Comparison of ENCODE assay signal across 17 mouse cellular contexts in the genomic region with DNA sequence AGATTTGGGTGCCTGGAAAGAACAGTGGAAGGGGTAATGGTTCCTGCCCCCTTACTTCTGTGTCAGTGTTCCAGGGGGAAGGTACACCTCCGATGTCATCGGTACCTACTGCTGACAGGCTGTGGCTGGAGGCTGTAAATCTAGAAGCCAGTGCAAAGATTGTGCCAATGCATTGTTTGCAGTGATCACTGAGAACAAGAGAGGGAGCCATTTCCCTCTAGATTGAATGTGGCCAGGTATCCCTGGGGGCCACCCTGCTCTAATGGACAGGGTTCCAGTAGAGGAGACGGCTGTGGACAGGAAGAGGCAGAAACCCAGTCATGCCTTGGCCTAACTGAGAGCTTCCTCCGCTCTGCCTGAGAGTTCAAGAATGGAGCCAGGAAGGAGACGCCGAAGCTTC. TPM values are rescaled to one million over a fixed set of nuclear protein-coding genes. Genes with fewer than 3 reads are reported as not detected.
A peak's percentile ranks its signal among the peaks of the same experiment; 100 is the strongest.
DNase-seq lines count a peak whose midpoint lies in the region; ATAC-seq and TF ChIP-seq lines count a peak whose summit lies in the region.
"Had no signal": no experiment of that assay in that cellular context is flagged by ENCODE, and none has a peak within 500 bp of the region (broad histone marks: within the 10 kb centered on the region; RNA-seq: fewer than 3 reads in every experiment).

No protein-coding gene starts in this region.

- no peak overlapping the region for H3K9ac ChIP-seq in heart, postnatal 0 days (replicated peaks; ENCODE audit: low read depth, low read length)
- H3K9ac ChIP-seq in liver, embryonic 14.5 days (replicated peaks): no peak overlapping the region
- H3K9ac ChIP-seq in liver, postnatal 0 days (replicated peaks): no peak overlapping the region
- H3K9ac ChIP-seq: embryonic facial prominence, embryonic 13.5 days; liver, embryonic 12.5 days had no signal

- no peaks in the 10 kb centered on the region for H3K27me3 ChIP-seq in heart, postnatal 0 days (ENCODE audit: control insufficient read depth, insufficient read depth, low read length)
- no peaks in the 10 kb centered on the region for H3K27me3 ChIP-seq in liver, embryonic 14.5 days (ENCODE audit: control insufficient read depth, insufficient read depth, low read length)
- H3K27me3 ChIP-seq in liver, postnatal 0 days (ENCODE audit: insufficient read depth, low read length): no peaks in the 10 kb centered on the region
- H3K27me3 ChIP-seq: embryonic facial prominence, embryonic 13.5 days; liver, embryonic 12.5 days had no signal

- no peak overlapping the region for H3K27ac ChIP-seq in heart, postnatal 0 days (ENCODE audit: low read depth)
- no peak overlapping the region for H3K27ac ChIP-seq in liver, embryonic 14.5 days
- no peak overlapping the region for H3K27ac ChIP-seq in liver, postnatal 0 days (ENCODE audit: low read depth)
- H3K27ac ChIP-seq in olfactory bulb, adult 2 months (ENCODE audit: insufficient read depth, low read depth, low read length): peak overlapping the region; percentile 95
- H3K27ac ChIP-seq: embryonic facial prominence, embryonic 13.5 days; liver, embryonic 12.5 days; macrophage had no signal

- no peak for TF ChIP-seq EP300 in heart, postnatal 0 days (IDR thresholded peaks at IDR 0.05; ENCODE audit: low read depth)
- no peak for TF ChIP-seq EP300 in liver, embryonic 14.5 days (IDR thresholded peaks at IDR 0.05; ENCODE audit: low read depth)
- no peak for TF ChIP-seq EP300 in liver, postnatal 0 days (IDR thresholded peaks at IDR 0.05; ENCODE audit: low read depth)

- no peaks in the 10 kb centered on the region for H3K4me1 ChIP-seq in heart, postnatal 0 days (ENCODE audit: control insufficient read depth, insufficient read depth)
- peaks cover 6 to 22% of the 10 kb centered on the region in 2 experiments; a peak in 3 of 4 replicates for H3K4me1 ChIP-seq in liver, embryonic 14.5 days (replicated peaks; ENCODE audit: control insufficient read depth in 2 of 2, insufficient read depth in 2 of 2, low read length in 1 of 2)
- H3K4me1 ChIP-seq in liver, postnatal 0 days (ENCODE audit: insufficient read depth): peaks cover 4% of the 10 kb centered on the region; the same call in 1 of the 2 replicates
- peaks cover 14% of the 10 kb centered on the region for H3K4me1 ChIP-seq in olfactory bulb, adult 2 months (ENCODE audit: control insufficient read depth, insufficient read depth, low read length)
- H3K4me1 ChIP-seq: embryonic facial prominence, embryonic 13.5 days had no signal

- 61% methylated on average over 6 of the region's 6 CpGs for WGBS in heart, postnatal 0 days
- WGBS in liver, embryonic 14.5 days (ENCODE audit: insufficient replicate concordance): 59% methylated on average over 6 of the region's 6 CpGs
- WGBS in liver, postnatal 0 days (ENCODE audit: insufficient replicate concordance): 58% methylated on average over 6 of the region's 6 CpGs
- WGBS in olfactory bulb, adult 2 months: 34% methylated on average over 6 of the region's 6 CpGs

- H3K4me2 ChIP-seq in heart, postnatal 0 days (ENCODE audit: low read depth, low read length): no peak overlapping the region
- no peak overlapping the region for H3K4me2 ChIP-seq in liver, embryonic 14.5 days (ENCODE audit: low read depth)
- no peak overlapping the region for H3K4me2 ChIP-seq in liver, postnatal 0 days (ENCODE audit: low read depth, low read length)
- H3K4me2 ChIP-seq: embryonic facial prominence, embryonic 13.5 days; liver, embryonic 12.5 days had no signal

- peak; percentile 49 for TF ChIP-seq CTCF in heart, postnatal 0 days (IDR thresholded peaks at IDR 0.05; ENCODE audit: low read depth)
- 0 out of 2 replicates have a peak, but pooled peaks have one; percentile 3 for TF ChIP-seq CTCF in liver, embryonic 14.5 days (IDR thresholded peaks at IDR 0.05; ENCODE audit: low read depth)
- TF ChIP-seq CTCF in liver, postnatal 0 days (IDR thresholded peaks at IDR 0.05; ENCODE audit: low read depth): no peak
- TF ChIP-seq CTCF in olfactory bulb, adult 2 months (IDR thresholded peaks at IDR 0.05; ENCODE audit: insufficient read depth, low read depth, low read length): no peak

- TF ChIP-seq POLR2A in olfactory bulb, adult 2 months (IDR thresholded peaks at IDR 0.05; ENCODE audit: insufficient read depth, low read depth, low read length): no peak

- H3K4me3 ChIP-seq in heart, postnatal 0 days (ENCODE audit: low read depth, low read length): no peak overlapping the region
- no peak overlapping the region for H3K4me3 ChIP-seq in liver, embryonic 14.5 days (ENCODE audit: insufficient read depth in 1 of 2, low read depth in 2 of 2, low read length in 2 of 2)
- no peak overlapping the region for H3K4me3 ChIP-seq in liver, postnatal 0 days (ENCODE audit: low read depth, low read length)
- no peak overlapping the region for H3K4me3 ChIP-seq in olfactory bulb, adult 2 months (ENCODE audit: insufficient read depth, low read depth, low read length)
- H3K4me3 ChIP-seq: embryonic facial prominence, embryonic 13.5 days; liver, embryonic 12.5 days had no signal

- intact Hi-C loops in heart, postnatal 14 days (cut with DNase I): no loop called here

- no peaks in the 10 kb centered on the region for H3K9me3 ChIP-seq in heart, postnatal 0 days (replicated peaks; ENCODE audit: control insufficient read depth, low read length)
- no peaks in the 10 kb centered on the region for H3K9me3 ChIP-seq in liver, embryonic 14.5 days (ENCODE audit: control insufficient read depth, low read length)
- no peaks in the 10 kb centered on the region for H3K9me3 ChIP-seq in liver, postnatal 0 days (ENCODE audit: low read length)
- H3K9me3 ChIP-seq: embryonic facial prominence, embryonic 13.5 days; liver, embryonic 12.5 days had no signal

- no peak for ATAC-seq in heart, postnatal 0 days (ENCODE audit: insufficient read depth, low read depth)
- no peak for ATAC-seq in liver, embryonic 14.5 days (ENCODE audit: insufficient read depth)
- no peak for ATAC-seq in liver, postnatal 0 days
- ATAC-seq: liver, embryonic 12.5 days had no signal

- peak; percentile 9 for DNase-seq in adrenal gland, postnatal 10 days
- DNase-seq in adrenal gland, adult 2 months: no peak
- no peak for DNase-seq in heart, postnatal 0 days (ENCODE audit: low spot score)
- no peak for DNase-seq in heart, postnatal 14 days
- no peak for DNase-seq in liver, embryonic 14.5 days (ENCODE audit: low read depth in 3 of 3, low spot score in 3 of 3)
- DNase-seq in liver, postnatal 0 days: no peak
- no peak for DNase-seq in urinary bladder, postnatal 10 days (ENCODE audit: low spot score)
- DNase-seq: right cerebral cortex, adult 18-20 months had no signal

- no peaks in the 10 kb centered on the region for H3K36me3 ChIP-seq in heart, postnatal 0 days (replicated peaks; ENCODE audit: control insufficient read depth, insufficient read depth, low read length)
- H3K36me3 ChIP-seq in liver, embryonic 14.5 days (replicated peaks; ENCODE audit: control insufficient read depth, insufficient read depth, low read depth): no peaks in the 10 kb centered on the region
- H3K36me3 ChIP-seq in liver, postnatal 0 days (replicated peaks; ENCODE audit: insufficient read depth, low read length): no peaks in the 10 kb centered on the region
- H3K36me3 ChIP-seq: embryonic facial prominence, embryonic 13.5 days; liver, embryonic 12.5 days had no signal

RNA-seq across cellular contexts. Expression of gene Lrrc52, which starts 18.5 kb away (rescaled TPM):
- total RNA-seq in adrenal gland, postnatal 10 days (2021): under 1 TPM; 0.27 to 0.69 TPM
- total RNA-seq in adrenal gland, adult 2 months (2021): under 1 TPM in 1 of 2 experiments, not detected in 1; 0.66 TPM
- not detected in 2 replicates for polyA plus RNA-seq in adrenal gland, adult 2 months (2012; rRNA removed)
- 0.27 and 2.4 TPM in 2 replicates for total RNA-seq in heart, postnatal 0 days (2014; rRNA removed; ENCODE audit: low replicate concordance)
- polyA plus RNA-seq in heart, postnatal 0 days (2015; fragmentation: Nextera tagmentation; extraction: Ambion mirVana): 0.21 and 0.46 TPM in 2 replicates
- total RNA-seq in heart, postnatal 14 days (2021): 1 to 10 TPM; 2.0 to 2.5 TPM
- polyA plus RNA-seq in liver, embryonic 14.5 days (2012; rRNA removed): 0.02 TPM in 1 of 2 replicates, not detected in the other
- 0.16 TPM in 1 of 2 replicates, not detected in the other for polyA plus RNA-seq in liver, embryonic 14.5 days (2014; fragmentation: Nextera tagmentation; extraction: Ambion mirVana)
- not detected in 2 replicates for polyA plus RNA-seq in liver, postnatal 0 days (2015; fragmentation: Nextera tagmentation; extraction: Ambion mirVana)
- polyA plus RNA-seq in olfactory bulb, adult 2 months (2012; ENCODE audit: insufficient read depth, insufficient read length, low replicate concordance, missing spikeins): not detected in 2 replicates
- total RNA-seq: left cerebral cortex, adult 8-10 months; MEL had no signal
- polyA plus RNA-seq: embryonic facial prominence, embryonic 13.5 days; heart, embryonic 16.5 days; kidney, embryonic 14.5 days; liver, embryonic 12.5 days; macrophage; stomach, embryonic 14.5 days had no signal

RNA-seq across cellular contexts. Expression of gene Mgst3, which starts 54.4 kb away (rescaled TPM):
- 10 to 100 TPM; 63.5 to 71.5 TPM for total RNA-seq in adrenal gland, postnatal 10 days (2021)
- 10 to 100 TPM; 79.0 to 84.2 TPM for total RNA-seq in adrenal gland, adult 2 months (2021)
- 298 and 342 TPM in 2 replicates for polyA plus RNA-seq in adrenal gland, adult 2 months (2012; rRNA removed)
- 528 and 566 TPM in 2 replicates for total RNA-seq in heart, postnatal 0 days (2014; rRNA removed; ENCODE audit: low replicate concordance)
- polyA plus RNA-seq in heart, postnatal 0 days (2015; fragmentation: Nextera tagmentation; extraction: Ambion mirVana): 306 and 315 TPM in 2 replicates
- total RNA-seq in heart, postnatal 14 days (2021): 100 to 1,000 TPM; 217 to 220 TPM
- 330 and 468 TPM in 2 replicates for polyA plus RNA-seq in liver, embryonic 14.5 days (2012; rRNA removed)
- polyA plus RNA-seq in liver, embryonic 14.5 days (2014; fragmentation: Nextera tagmentation; extraction: Ambion mirVana): 596 and 611 TPM in 2 replicates
- 161 and 163 TPM in 2 replicates for polyA plus RNA-seq in liver, postnatal 0 days (2015; fragmentation: Nextera tagmentation; extraction: Ambion mirVana)
- not detected in 2 replicates for polyA plus RNA-seq in olfactory bulb, adult 2 months (2012; ENCODE audit: insufficient read depth, insufficient read length, low replicate concordance, missing spikeins)

Comparison
In these comparisons a context has a peak if more than half of its experiments do, and no peak if none do; other contexts are left out.
1. CTCF ChIP-seq: peak in heart, postnatal 0 days (single experiment) and liver, embryonic 14.5 days (single experiment); none in liver, postnatal 0 days (single experiment) and olfactory bulb, adult 2 months (single experiment).